Mouse (Mus musculus) kidney, postnatal 36 days (tissue): Measurements from ENCODE around the gene Fbrsl1.

Experiments used
- DNase-seq, 2 experiments: peaks; one replicate each; pipeline ENCODE4 v3.0.0; 2021 to 2022; ENCODE audit warnings: mixed read lengths in 2 of 2

The Fbrsl1 gene

GRCm38 (mm10) chr5:110408967-110409366 is 39.3 kb downstream of the Fbrsl1 start:
- no peak for DNase-seq

GRCm38 (mm10) chr5:110406065-110406714 is 42.1 kb downstream of the Fbrsl1 start:
- no peak for DNase-seq

GRCm38 (mm10) chr5:110403931-110404330 is 44.4 kb downstream of the Fbrsl1 start:
- no peak for DNase-seq

GRCm38 (mm10) chr5:110402557-110402956 is 45.7 kb downstream of the Fbrsl1 start:
- no peak for DNase-seq

GRCm38 (mm10) chr5:110401101-110401500 is 47.2 kb downstream of the Fbrsl1 start:
- no peak for DNase-seq

GRCm38 (mm10) chr5:110395006-110395661 is 53.2 kb downstream of the Fbrsl1 start:
- no peak for DNase-seq

- DNase-seq = no peak
Measured at GRCm38 (mm10) chr5:110392727-110393126, 55.6 kb downstream of the Fbrsl1 start.

- DNase-seq = peak; percentile 64 to 68
Measured at GRCm38 (mm10) chr5:110390631-110391030, 57.7 kb downstream of the Fbrsl1 start.

- no peak for DNase-seq
Measured at GRCm38 (mm10) chr5:110387332-110387731, 61.0 kb downstream of the Fbrsl1 start.

GRCm38 (mm10) chr5:110386371-110387330 is 61.7 kb downstream of the Fbrsl1 start:
- DNase-seq = peak; percentile 67 to 89

GRCm38 (mm10) chr5:110385263-110385662 is 63.0 kb downstream of the Fbrsl1 start:
- DNase-seq = no peak

- no peak for DNase-seq
Measured at GRCm38 (mm10) chr5:110384491-110384890, 63.8 kb downstream of the Fbrsl1 start.

GRCm38 (mm10) chr5:110379823-110380222 is 68.5 kb downstream of the Fbrsl1 start:
- no peak for DNase-seq

GRCm38 (mm10) chr5:110379086-110379485 is 69.2 kb downstream of the Fbrsl1 start:
- DNase-seq = no peak

- no peak for DNase-seq
Measured at GRCm38 (mm10) chr5:110378181-110378583, 70.1 kb downstream of the Fbrsl1 start.

GRCm38 (mm10) chr5:110376802-110377433 is 71.4 kb downstream of the Fbrsl1 start:
- peak; percentile 69 to 91 for DNase-seq

- DNase-seq = no peak
Measured at GRCm38 (mm10) chr5:110363822-110364545, 84.3 kb downstream of the Fbrsl1 start.

GRCm38 (mm10) chr5:110363179-110363821 is 85.0 kb downstream of the Fbrsl1 start:
- DNase-seq = peak; percentile 55 to 84

- no peak for DNase-seq
Measured at GRCm38 (mm10) chr5:110362813-110363178, 85.5 kb downstream of the Fbrsl1 start.

GRCm38 (mm10) chr5:110361465-110361864 is 86.8 kb downstream of the Fbrsl1 start:
- no peak for DNase-seq

GRCm38 (mm10) chr5:110357531-110358179 is 90.6 kb downstream of the Fbrsl1 start:
- peak; percentile 80 to 93 for DNase-seq
